Mouse (Mus musculus) cerebellum, adult 2 months (tissue): ENCODE measurements around the gene Vwc2.

Source experiments
- CTCF ChIP-seq: fragments of 200-500 bp; IDR thresholded peaks from 2 replicates; pipeline ENCODE4 v1.5.1; 2011; ENCODE audit warnings: low read depth, mild to moderate bottlenecking, control low read depth, low read length, moderate library complexity, borderline replicate concordance; ENCODE audit not compliant: insufficient read depth
- POLR2A ChIP-seq: fragments of 200-500 bp; IDR thresholded peaks from 2 replicates; pipeline ENCODE4 v1.6.1; 2011; ENCODE audit warnings: low read length, control low read depth, borderline replicate concordance; ENCODE audit not compliant: insufficient read depth

DNA sequence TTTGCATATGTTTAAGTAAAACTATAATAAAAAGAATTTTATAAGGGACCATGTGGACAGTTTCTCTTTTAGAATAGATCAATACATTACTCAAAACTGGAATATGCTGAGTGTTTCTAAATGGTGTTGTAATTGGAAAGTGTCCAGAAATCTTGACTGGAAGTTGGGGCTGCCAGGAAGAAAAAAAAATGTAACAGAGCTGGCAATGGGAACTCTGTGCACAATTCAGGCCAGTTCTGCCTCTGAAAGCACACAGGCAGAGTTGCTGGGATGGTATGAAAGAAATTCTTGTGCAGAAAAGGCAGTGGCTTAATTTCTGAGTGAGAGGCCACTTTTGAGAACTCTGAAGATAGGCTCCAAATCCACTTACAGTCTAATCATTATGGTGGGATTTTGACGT, 11.4 kb upstream of the Vwc2 start:
- TF ChIP-seq CTCF (no peak), POLR2A (no peak)
